21 mouse cellular contexts compared by ENCODE assay signal in genomic region chr9:43838561-43838960, GRCm38 (mm10).
A peak's percentile ranks its signal among the peaks of the same experiment; 100 is the strongest.
DNase-seq lines count a peak whose midpoint lies in the region; ATAC-seq lines count a peak whose summit lies in the region.
"Had no signal": no experiment of that assay in that cellular context is flagged by ENCODE, and none has a peak within 500 bp of the region (broad histone marks: within the 10 kb centered on the region; RNA-seq: fewer than 3 reads in every experiment).

No protein-coding gene starts in this region.

- peaks cover 47% of the 10 kb centered on the region for H3K27me3 ChIP-seq in heart, embryonic 10.5 days (ENCODE audit: insufficient read depth, poor library complexity, severe bottlenecking)
- H3K27me3 ChIP-seq in embryonic facial prominence, embryonic 10.5 days (replicated peaks; ENCODE audit: low read depth, poor library complexity, severe bottlenecking), result peaks cover 39% of the 10 kb centered on the region
- H3K27me3 ChIP-seq in embryonic facial prominence, embryonic 15.5 days, result 0 out of 2 replicates have a peak, but pooled peaks cover 4% of the 10 kb centered on the region
- H3K27me3 ChIP-seq in limb, embryonic 15.5 days, result peaks cover 14% of the 10 kb centered on the region; the same call in 1 of the 2 replicates
- H3K27me3 ChIP-seq: forebrain, embryonic 15.5 days; hindbrain, embryonic 13.5 days; midbrain, embryonic 13.5 days; stomach, embryonic 15.5 days had no signal

- H3K9ac ChIP-seq in embryonic facial prominence, embryonic 15.5 days, result no peak overlapping the region
- no peak overlapping the region for H3K9ac ChIP-seq in limb, embryonic 15.5 days
- H3K9ac ChIP-seq: forebrain, embryonic 15.5 days; hindbrain, embryonic 13.5 days; liver, embryonic 15.5 days; midbrain, embryonic 13.5 days; neural tube, embryonic 13.5 days; stomach, embryonic 15.5 days had no signal

- H3K4me3 ChIP-seq in heart, embryonic 10.5 days, result no peak overlapping the region
- no peak overlapping the region for H3K4me3 ChIP-seq in embryonic facial prominence, embryonic 10.5 days
- no peak overlapping the region for H3K4me3 ChIP-seq in embryonic facial prominence, embryonic 15.5 days (replicated peaks)
- H3K4me3 ChIP-seq in limb, embryonic 15.5 days, result no peak overlapping the region
- H3K4me3 ChIP-seq: forebrain, embryonic 15.5 days; hindbrain, embryonic 13.5 days; liver, embryonic 15.5 days; midbrain, embryonic 13.5 days; neural tube, embryonic 13.5 days; stomach, embryonic 15.5 days had no signal

- no peak overlapping the region for H3K27ac ChIP-seq in heart, embryonic 10.5 days
- 0 out of 2 replicates have a peak overlapping the region, but pooled peaks have one; percentile 24 for H3K27ac ChIP-seq in embryonic facial prominence, embryonic 10.5 days (replicated peaks)
- peak overlapping the region; percentile 60 for H3K27ac ChIP-seq in embryonic facial prominence, embryonic 15.5 days (replicated peaks)
- H3K27ac ChIP-seq in limb, embryonic 15.5 days, result peak overlapping the region; percentile 69
- H3K27ac ChIP-seq: forebrain, embryonic 15.5 days; hindbrain, embryonic 13.5 days; liver, embryonic 15.5 days; midbrain, embryonic 13.5 days; neural tube, embryonic 13.5 days; stomach, embryonic 15.5 days had no signal

- peaks cover 8% of the 10 kb centered on the region for H3K4me1 ChIP-seq in heart, embryonic 10.5 days
- peaks cover 38% of the 10 kb centered on the region for H3K4me1 ChIP-seq in embryonic facial prominence, embryonic 10.5 days
- H3K4me1 ChIP-seq in embryonic facial prominence, embryonic 15.5 days, result peaks cover 29% of the 10 kb centered on the region
- H3K4me1 ChIP-seq in limb, embryonic 15.5 days, result peaks cover 38% of the 10 kb centered on the region
- H3K4me1 ChIP-seq: liver, embryonic 15.5 days had no signal

- WGBS in heart, embryonic 10.5 days, result 47% methylated on average over 2 of the region's 2 CpGs
- WGBS in embryonic facial prominence, embryonic 10.5 days, result 36% methylated on average over 2 of the region's 2 CpGs
- WGBS in embryonic facial prominence, embryonic 15.5 days, result 21% methylated on average over 2 of the region's 2 CpGs
- WGBS in limb, embryonic 15.5 days, result 18% methylated on average over 2 of the region's 2 CpGs

- no peaks in the 10 kb centered on the region for H3K9me3 ChIP-seq in heart, embryonic 10.5 days
- H3K9me3 ChIP-seq in embryonic facial prominence, embryonic 10.5 days, result no peaks in the 10 kb centered on the region
- 0 out of 2 replicates have a peak, but pooled peaks cover 3% of the 10 kb centered on the region for H3K9me3 ChIP-seq in embryonic facial prominence, embryonic 15.5 days (replicated peaks)
- H3K9me3 ChIP-seq in limb, embryonic 15.5 days, result no peaks in the 10 kb centered on the region
- H3K9me3 ChIP-seq: forebrain, embryonic 15.5 days; hindbrain, embryonic 13.5 days; liver, embryonic 15.5 days; midbrain, embryonic 13.5 days; neural tube, embryonic 13.5 days; stomach, embryonic 15.5 days had no signal

- H3K36me3 ChIP-seq in heart, embryonic 10.5 days, result no peaks in the 10 kb centered on the region
- H3K36me3 ChIP-seq in embryonic facial prominence, embryonic 10.5 days (replicated peaks), result no peaks in the 10 kb centered on the region
- no peaks in the 10 kb centered on the region for H3K36me3 ChIP-seq in embryonic facial prominence, embryonic 15.5 days
- H3K36me3 ChIP-seq in limb, embryonic 15.5 days, result no peaks in the 10 kb centered on the region
- H3K36me3 ChIP-seq: forebrain, embryonic 15.5 days; hindbrain, embryonic 13.5 days; liver, embryonic 15.5 days; midbrain, embryonic 13.5 days; neural tube, embryonic 13.5 days; stomach, embryonic 15.5 days had no signal

- peak; percentile 16 for DNase-seq in heart, adult 8-10 months (ENCODE audit: low spot score)
- no peak for DNase-seq in heart, embryonic 10.5 days (ENCODE audit: low spot score)
- peak; percentile 61 for DNase-seq in embryonic facial prominence, embryonic 10.5 days (ENCODE audit: low spot score)
- DNase-seq in thymus, postnatal 14 days, result no peak
- no peak for DNase-seq in spleen, postnatal 36 days (ENCODE audit: low spot score in 2 of 2)
- DNase-seq: adrenal gland, adult 2 months; cerebellum, adult 2 months; kidney, adult 8-10 months; kidney, postnatal 14 days; left cerebral cortex, postnatal 4 days; spleen, adult 18-20 months; thymus, adult 2 months had no signal

- no peak overlapping the region for H3K4me2 ChIP-seq in embryonic facial prominence, embryonic 15.5 days (replicated peaks)
- H3K4me2 ChIP-seq in limb, embryonic 15.5 days, result no peak overlapping the region
- H3K4me2 ChIP-seq: forebrain, embryonic 15.5 days; hindbrain, embryonic 13.5 days; liver, embryonic 15.5 days; midbrain, embryonic 13.5 days; neural tube, embryonic 13.5 days; stomach, embryonic 15.5 days had no signal

- ATAC-seq in embryonic facial prominence, embryonic 15.5 days (ENCODE audit: insufficient number of reproducible peaks, low FRiP score, low TSS enrichment, low read depth), result no peak
- ATAC-seq in limb, embryonic 15.5 days (ENCODE audit: insufficient number of reproducible peaks, low FRiP score, low TSS enrichment, low read depth), result no peak
- ATAC-seq: forebrain, embryonic 15.5 days; lung, postnatal 0 days; midbrain, embryonic 13.5 days had no signal

Comparison
In these comparisons a context has a peak if more than half of its experiments do, and no peak if none do; other contexts are left out.
1. DNase-seq: peak in heart, adult 8-10 months (single experiment) and embryonic facial prominence, embryonic 10.5 days (single experiment); none in heart, embryonic 10.5 days (single experiment), thymus, postnatal 14 days (single experiment) and spleen, postnatal 36 days (0 of 2).